Mouse (Mus musculus): ENCODE measurements around the gene Mtmr2. TPM values are rescaled to one million over a fixed set of nuclear protein-coding genes. Genes with fewer than 3 reads are reported as not detected.

Mtmr2 gene
- polyA plus RNA-seq, 1 experiment from 2014 or later, result 73.8 TPM

Other genes with a start within 250 kb of the Mtmr2 start
- gene Cep57, start 78.7 kb downstream of the Mtmr2 start, polyA plus RNA-seq (2015; fragmentation: Nextera tagmentation; extraction: Ambion mirVana), result 47.3 and 54.6 TPM in 2 replicates
- 19.2 and 20.0 TPM in 2 replicates for gene Fam76b, start 79.3 kb downstream of the Mtmr2 start, polyA plus RNA-seq (2015; fragmentation: Nextera tagmentation; extraction: Ambion mirVana)